Mouse (Mus musculus): Measurements from ENCODE around the gene Actr8. TPM values are rescaled to one million over a fixed set of nuclear protein-coding genes. Genes with fewer than 3 reads are reported as not detected.

Actr8 gene
- polyA plus RNA-seq, 1 experiment from 2014 or later = 92.4 TPM

GRCm38 (mm10) chr14:30024387-30024786, 46.2 kb downstream of the Actr8 start:
- Histone ChIP-seq H3K4me3 (no peak overlapping the region), H3K27ac (no peak overlapping the region), H3K4me1 (replicated peaks) (no peaks in the 10 kb centered on the region), H3K27me3 (ENCODE audit: insufficient read depth, poor library complexity, severe bottlenecking) (no peaks in the 10 kb centered on the region), H3K9me3 (no peaks in the 10 kb centered on the region), H3K36me3 (no peaks in the 10 kb centered on the region)
- no peak for DNase-seq (ENCODE audit: low spot score)
- 78% methylated on average over 7 of the region's 7 CpGs for WGBS

- Histone ChIP-seq H3K4me3 (no peak overlapping the region), H3K36me3 (no peaks in the 10 kb centered on the region), H3K4me1 (replicated peaks) (no peaks in the 10 kb centered on the region), H3K27ac (no peak overlapping the region), H3K9me3 (no peaks in the 10 kb centered on the region), H3K27me3 (ENCODE audit: insufficient read depth, poor library complexity, severe bottlenecking) (no peaks in the 10 kb centered on the region)
- WGBS = 61% methylated on average over 2 of the region's 2 CpGs
- no peak for DNase-seq (ENCODE audit: low spot score)
Observed at GRCm38 (mm10) chr14:30027378-30027777, 49.2 kb downstream of the Actr8 start.

DNA sequence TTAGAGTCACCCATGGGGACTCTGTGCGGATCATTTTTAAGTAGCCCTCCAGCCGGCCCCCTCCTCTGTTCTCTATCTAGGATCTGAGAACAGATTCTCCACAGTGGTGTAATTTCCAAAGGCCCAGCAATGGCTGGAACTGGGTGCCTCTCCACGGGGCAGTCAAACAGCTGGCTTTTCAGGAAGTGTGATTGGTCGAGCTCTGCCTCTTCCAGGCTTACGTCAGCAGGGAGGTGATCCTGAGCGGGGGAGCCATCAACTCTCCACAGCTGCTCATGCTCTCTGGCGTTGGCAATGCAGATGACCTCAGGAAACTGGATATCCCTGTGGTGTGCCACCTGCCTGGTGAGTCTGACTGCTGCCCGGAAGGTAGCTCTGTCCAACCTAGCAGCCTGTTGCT, 55.3 kb downstream of the Actr8 start:
- no peaks in the 10 kb centered on the region for H3K27me3 ChIP-seq (ENCODE audit: insufficient read depth, poor library complexity, severe bottlenecking)
- H3K9me3 ChIP-seq = no peaks in the 10 kb centered on the region
- WGBS = 73% methylated on average over 8 of the region's 8 CpGs
- no peaks in the 10 kb centered on the region for H3K4me1 ChIP-seq (replicated peaks)
- H3K27ac ChIP-seq = no peak overlapping the region
- H3K36me3 ChIP-seq = no peaks in the 10 kb centered on the region
- DNase-seq (ENCODE audit: low spot score) = no peak
- no peak overlapping the region for H3K4me3 ChIP-seq

GRCm38 (mm10) chr14:30038431-30038830, 60.3 kb downstream of the Actr8 start:
- Histone ChIP-seq H3K4me3 (no peak overlapping the region), H3K27ac (no peak overlapping the region), H3K27me3 (ENCODE audit: insufficient read depth, poor library complexity, severe bottlenecking) (no peaks in the 10 kb centered on the region), H3K36me3 (no peaks in the 10 kb centered on the region), H3K9me3 (no peaks in the 10 kb centered on the region), H3K4me1 (replicated peaks) (no peaks in the 10 kb centered on the region)
- DNase-seq (ENCODE audit: low spot score) = no peak
- WGBS = 90% methylated on average over 18 of the region's 18 CpGs

DNA sequence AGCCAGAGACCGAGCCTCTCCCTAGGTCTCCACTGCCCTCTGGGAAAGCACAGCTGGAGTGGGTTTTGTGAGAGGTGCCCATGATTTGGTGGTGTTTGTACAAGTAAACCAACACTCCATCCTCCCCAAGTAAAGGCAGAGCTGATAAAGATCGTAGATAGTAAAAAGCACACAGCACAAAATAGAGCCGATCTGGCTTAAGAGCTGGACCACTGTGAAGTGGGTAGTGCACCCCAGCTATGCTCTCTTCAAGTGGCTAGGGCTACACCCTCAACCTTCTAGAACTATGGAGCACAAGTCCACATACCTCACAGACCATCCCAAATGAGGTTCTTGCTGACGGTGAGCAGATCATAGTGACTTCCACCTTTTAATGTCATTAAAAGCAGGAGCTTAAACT, 61.3 kb downstream of the Actr8 start:
- no peak for DNase-seq (ENCODE audit: low spot score)
- H3K4me3 ChIP-seq = no peak overlapping the region
- no peaks in the 10 kb centered on the region for H3K27me3 ChIP-seq (ENCODE audit: insufficient read depth, poor library complexity, severe bottlenecking)
- no peaks in the 10 kb centered on the region for H3K36me3 ChIP-seq
- WGBS = 81% methylated on average over 4 of the region's 4 CpGs
- no peaks in the 10 kb centered on the region for H3K4me1 ChIP-seq (replicated peaks)
- no peak overlapping the region for H3K27ac ChIP-seq
- no peaks in the 10 kb centered on the region for H3K9me3 ChIP-seq

DNA sequence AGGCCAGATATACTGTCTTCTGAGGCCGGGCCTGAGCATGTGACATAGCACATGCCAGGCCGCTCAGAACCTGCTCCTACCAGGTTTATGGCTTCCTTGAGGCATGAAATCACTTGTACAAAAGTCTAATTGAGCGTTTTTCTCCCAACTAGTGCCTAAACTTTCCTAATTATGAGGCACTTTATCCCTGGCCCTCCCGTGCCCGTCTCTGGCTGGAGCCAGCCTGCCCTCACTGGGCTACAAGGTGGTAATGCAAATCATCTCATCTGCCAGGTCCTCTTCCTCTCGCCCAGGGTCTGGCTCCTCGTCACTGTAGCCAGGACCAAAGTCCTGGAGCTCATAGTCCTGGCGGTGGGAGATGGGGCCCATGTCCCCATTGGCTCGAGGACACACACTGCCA, 63.7 kb downstream of the Actr8 start:
- 89% methylated on average over 9 of the region's 9 CpGs for WGBS
- Histone ChIP-seq H3K9me3 (no peaks in the 10 kb centered on the region), H3K27me3 (ENCODE audit: insufficient read depth, poor library complexity, severe bottlenecking) (no peaks in the 10 kb centered on the region)

GRCm38 (mm10) chr14:30043356-30043940, 65.3 kb downstream of the Actr8 start:
- no peaks in the 10 kb centered on the region for H3K27me3 ChIP-seq (ENCODE audit: insufficient read depth, poor library complexity, severe bottlenecking)

More for the DNA sequence above, 63.7 kb downstream of the Actr8 start:
- Histone ChIP-seq H3K27ac (no peak overlapping the region), H3K36me3 (no peaks in the 10 kb centered on the region), H3K4me3 (no peak overlapping the region), H3K4me1 (replicated peaks) (no peaks in the 10 kb centered on the region)
- no peak for DNase-seq (ENCODE audit: low spot score)

GRCm38 (mm10) chr14:30045239-30045638, 67.1 kb downstream of the Actr8 start:
- no peaks in the 10 kb centered on the region for H3K9me3 ChIP-seq
- WGBS = 92% methylated on average over 10 of the region's 10 CpGs
- H3K27ac ChIP-seq = no peak overlapping the region
- no peaks in the 10 kb centered on the region for H3K36me3 ChIP-seq
- H3K4me1 ChIP-seq (replicated peaks) = no peaks in the 10 kb centered on the region
- H3K27me3 ChIP-seq (ENCODE audit: insufficient read depth, poor library complexity, severe bottlenecking) = no peaks in the 10 kb centered on the region
- no peak for DNase-seq (ENCODE audit: low spot score)
- no peak overlapping the region for H3K4me3 ChIP-seq

More at GRCm38 (mm10) chr14:30043356-30043940, 65.3 kb downstream of the Actr8 start:
- no peak overlapping the region for H3K4me3 ChIP-seq
- WGBS = 88% methylated on average over 7 of the region's 7 CpGs
- H3K36me3 ChIP-seq = no peaks in the 10 kb centered on the region
- no peaks in the 10 kb centered on the region for H3K9me3 ChIP-seq
- H3K4me1 ChIP-seq (replicated peaks) = no peaks in the 10 kb centered on the region
- no peak for DNase-seq (ENCODE audit: low spot score)
- H3K27ac ChIP-seq = no peak overlapping the region

GRCm38 (mm10) chr14:30045704-30046220, 67.6 kb downstream of the Actr8 start:
- DNase-seq (ENCODE audit: low spot score) = no peak
- Histone ChIP-seq H3K27ac (no peak overlapping the region), H3K36me3 (no peaks in the 10 kb centered on the region), H3K9me3 (no peaks in the 10 kb centered on the region), H3K4me1 (replicated peaks) (no peaks in the 10 kb centered on the region), H3K27me3 (ENCODE audit: insufficient read depth, poor library complexity, severe bottlenecking) (no peaks in the 10 kb centered on the region), H3K4me3 (no peak overlapping the region)
- WGBS = 91% methylated on average over 8 of the region's 8 CpGs

DNA sequence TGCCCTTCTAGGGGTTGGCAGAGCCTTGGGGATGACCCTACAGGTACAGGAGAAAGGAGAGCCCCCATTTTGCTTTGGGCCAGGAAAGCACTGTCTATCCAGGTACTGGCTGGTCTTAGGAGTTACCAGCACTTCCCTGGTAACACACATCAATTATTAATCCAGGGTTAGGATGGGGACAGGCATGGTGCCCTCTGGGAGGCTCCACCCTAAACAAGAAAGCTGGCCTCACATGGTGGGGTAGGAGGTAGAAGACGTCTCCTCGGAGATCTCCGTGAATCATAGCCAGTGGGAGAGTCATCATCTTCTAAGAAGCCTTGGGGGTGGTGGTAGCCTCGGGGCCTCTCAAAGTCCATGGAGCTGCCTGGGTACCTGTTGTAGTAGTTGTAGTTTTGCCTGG, 68.8 kb downstream of the Actr8 start:
- Histone ChIP-seq H3K4me1 (replicated peaks) (no peaks in the 10 kb centered on the region), H3K36me3 (no peaks in the 10 kb centered on the region), H3K27ac (no peak overlapping the region), H3K4me3 (no peak overlapping the region), H3K9me3 (no peaks in the 10 kb centered on the region), H3K27me3 (ENCODE audit: insufficient read depth, poor library complexity, severe bottlenecking) (no peaks in the 10 kb centered on the region)
- WGBS = 90% methylated on average over 4 of the region's 4 CpGs
- DNase-seq (ENCODE audit: low spot score) = no peak

- Histone ChIP-seq H3K27ac (no peak overlapping the region), H3K9me3 (no peaks in the 10 kb centered on the region), H3K4me3 (no peak overlapping the region), H3K4me1 (replicated peaks) (no peaks in the 10 kb centered on the region), H3K36me3 (no peaks in the 10 kb centered on the region), H3K27me3 (ENCODE audit: insufficient read depth, poor library complexity, severe bottlenecking) (no peaks in the 10 kb centered on the region)
- DNase-seq (ENCODE audit: low spot score) = no peak
- WGBS = 77% methylated on average over 3 of the region's 3 CpGs
Observed at GRCm38 (mm10) chr14:30048049-30048448, 69.9 kb downstream of the Actr8 start.

DNA sequence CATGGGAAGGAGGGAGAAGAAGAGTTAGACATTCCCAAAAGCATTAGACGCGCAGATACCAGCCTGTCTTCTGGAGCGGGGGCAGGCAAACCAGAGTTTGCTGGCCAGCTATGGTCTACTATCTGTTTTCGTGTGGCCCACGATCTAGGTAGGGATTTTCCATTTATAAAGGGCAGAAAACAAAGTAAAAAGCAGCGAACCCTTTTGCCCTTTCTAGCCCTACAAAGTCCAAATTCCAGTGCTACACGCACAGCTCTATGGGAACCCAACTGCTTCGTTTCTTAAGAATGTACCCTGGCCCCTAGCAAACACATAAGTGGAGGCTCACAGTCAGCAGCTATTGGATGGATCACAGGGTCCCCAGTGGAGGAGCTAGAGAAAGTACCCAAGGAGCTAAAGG, 72.1 kb downstream of the Actr8 start:
- DNase-seq (ENCODE audit: low spot score) = no peak
- no peaks in the 10 kb centered on the region for H3K27me3 ChIP-seq (ENCODE audit: insufficient read depth, poor library complexity, severe bottlenecking)
- no peaks in the 10 kb centered on the region for H3K4me1 ChIP-seq (replicated peaks)
- H3K27ac ChIP-seq = no peak overlapping the region
- H3K36me3 ChIP-seq = no peaks in the 10 kb centered on the region
- no peaks in the 10 kb centered on the region for H3K9me3 ChIP-seq
- H3K4me3 ChIP-seq = no peak overlapping the region
- 85% methylated on average over 8 of the region's 8 CpGs for WGBS

DNA sequence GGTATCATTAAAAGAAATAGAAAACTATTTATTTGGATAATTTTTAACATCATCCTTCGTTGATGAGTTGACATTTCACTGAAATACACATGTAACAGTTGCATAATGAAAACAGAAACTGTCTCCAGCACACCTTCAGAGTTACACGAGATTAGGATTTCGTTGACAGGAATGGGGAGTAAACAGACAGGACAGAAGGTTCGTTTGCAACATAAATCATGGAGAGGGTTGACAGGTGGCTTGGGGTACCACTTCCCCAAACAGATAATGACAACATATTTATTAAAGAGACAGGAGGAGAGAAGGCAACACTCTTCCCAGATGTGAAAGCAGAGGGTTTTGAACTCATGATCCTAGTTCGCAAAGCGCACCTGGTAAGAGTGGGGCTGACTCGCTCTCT, 76.8 kb downstream of the Actr8 start:
- Histone ChIP-seq H3K4me3 (no peak overlapping the region), H3K27ac (no peak overlapping the region), H3K4me1 (replicated peaks) (peaks cover 5% of the 10 kb centered on the region; the same call in 1 of the 2 replicates), H3K36me3 (no peaks in the 10 kb centered on the region), H3K9me3 (no peaks in the 10 kb centered on the region), H3K27me3 (ENCODE audit: insufficient read depth, poor library complexity, severe bottlenecking) (no peaks in the 10 kb centered on the region)
- no peak for DNase-seq (ENCODE audit: low spot score)
- 83% methylated on average over 7 of the region's 7 CpGs for WGBS

All from hindbrain, embryonic 10.5 days (tissue).